Mouse (Mus musculus): ENCODE results near the gene Paxx. TPM values are rescaled to one million over a fixed set of nuclear protein-coding genes. Genes with fewer than 3 reads are reported as not detected.
A peak's percentile ranks its signal among the peaks of the same experiment; 100 is the strongest.

Gene Paxx
- total RNA-seq, 2 experiments from 2014 or later, result 65.9 to 75.3 TPM

DNA sequence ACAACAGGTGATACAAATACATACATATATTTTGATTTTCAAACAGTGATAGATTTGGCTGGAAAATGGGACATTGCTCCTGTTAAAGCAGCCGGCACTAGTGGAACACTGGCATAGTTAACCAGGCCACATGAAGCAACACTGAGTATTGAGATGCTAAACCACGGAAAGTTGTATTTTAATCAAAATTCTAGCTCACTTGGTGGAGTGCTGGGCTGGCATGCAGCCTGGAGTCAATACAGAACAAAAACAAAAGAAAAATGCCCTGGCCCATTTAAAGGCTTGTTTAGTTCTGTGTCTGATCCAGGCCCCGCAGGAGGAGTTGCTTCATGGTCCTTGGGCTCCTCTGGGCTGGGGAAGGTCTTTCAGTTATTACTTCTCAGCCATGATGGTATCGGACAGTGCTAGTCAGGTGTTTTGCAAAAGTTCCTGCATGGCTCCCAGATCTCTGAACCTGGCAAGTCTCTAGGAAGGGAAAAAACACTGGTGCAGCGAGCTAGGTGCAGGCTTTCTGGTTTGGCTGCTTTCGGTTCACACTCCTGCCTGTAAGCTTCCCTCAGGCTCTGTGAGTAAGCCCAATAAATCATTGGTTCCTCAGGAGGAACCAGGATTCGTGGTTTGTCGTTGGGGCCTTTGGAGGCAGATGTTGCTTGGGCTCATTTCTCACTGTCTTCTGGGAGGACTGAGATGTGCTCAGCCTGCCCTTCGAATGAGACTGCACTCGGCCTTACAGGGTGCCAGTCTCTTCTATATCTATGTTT is 18.8 kb upstream of the Paxx start:
- TF ChIP-seq CTCF (IDR thresholded peaks at IDR 0.05), result no peak
- Histone ChIP-seq H3K4me3 (no peak overlapping the region), H3K27ac (peak overlapping the region; percentile 66)
- no peak for DNase-seq (ENCODE audit: extremely low spot score in 1 of 2, low spot score in 2 of 2)
- intact Hi-C loops (cut with DNase I), result loop anchor here (5.0 kb wide), 2 partner anchors 52 to 102 kb away; partner anchors contain the start of gene Abca2

DNA sequence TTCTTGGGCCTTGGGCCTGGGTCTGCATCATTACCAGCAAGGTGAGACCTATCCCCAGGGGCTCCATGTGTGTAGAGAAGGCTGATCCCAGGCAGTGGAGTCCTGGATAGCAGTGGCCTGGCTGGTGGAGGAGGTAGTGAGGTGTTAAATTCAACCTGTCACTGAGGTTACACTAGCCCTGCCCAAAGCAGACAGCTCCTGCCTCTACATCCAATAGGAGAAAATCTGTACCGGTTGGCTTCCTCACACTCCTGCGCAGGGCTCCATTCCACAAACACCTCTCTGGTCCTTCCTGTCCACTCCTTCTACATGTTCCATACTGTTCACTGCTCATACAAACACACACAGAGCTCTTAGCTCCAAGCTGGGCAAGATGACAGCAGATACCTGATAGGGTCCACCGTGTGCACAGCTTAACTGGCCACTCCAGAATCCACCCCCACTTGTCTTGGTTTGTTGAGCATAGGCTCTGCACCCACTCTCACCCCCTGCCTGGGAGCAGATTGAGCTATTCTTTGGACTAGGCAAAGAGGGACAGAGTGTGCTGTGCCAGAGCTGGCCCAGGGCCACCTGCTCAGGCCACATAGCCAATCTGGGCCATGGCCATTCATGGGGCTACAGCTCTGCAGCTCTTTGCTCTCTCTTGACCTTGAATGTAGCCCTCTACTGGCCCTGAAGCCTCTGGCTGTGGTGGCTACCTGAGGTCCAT is 17.2 kb upstream of the Paxx start:
- DNase-seq (ENCODE audit: extremely low spot score in 1 of 2, low spot score in 2 of 2), result peak; percentile 46 to 57
- peak overlapping the region; percentile 66 for H3K27ac ChIP-seq
- TF ChIP-seq CTCF (IDR thresholded peaks at IDR 0.05), result no peak
- H3K4me3 ChIP-seq, result no peak overlapping the region
- intact Hi-C loops (cut with DNase I), result no loop called here

DNA sequence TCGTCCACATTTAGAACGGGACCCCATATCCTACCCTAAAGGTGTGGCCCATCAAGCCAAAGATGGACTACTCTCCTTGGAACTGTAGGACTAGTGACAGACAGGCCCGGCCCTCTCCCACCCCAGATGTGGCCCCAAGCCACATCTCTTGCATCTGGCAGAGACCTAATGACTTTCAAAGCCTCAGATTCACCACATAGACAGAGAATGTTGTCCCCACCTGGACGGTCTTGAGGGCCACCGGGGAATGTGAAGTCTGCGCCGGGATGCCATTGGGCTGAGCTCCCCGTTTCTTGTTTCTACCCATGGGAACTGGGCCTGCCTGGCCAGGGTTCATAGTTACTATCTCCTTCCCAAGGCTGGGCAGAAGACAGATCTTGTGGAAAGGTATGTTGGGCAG is 16.6 kb upstream of the Paxx start:
- H3K27ac ChIP-seq, result peak overlapping the region; percentile 38
- no peak for DNase-seq (ENCODE audit: extremely low spot score in 1 of 2, low spot score in 2 of 2)
- intact Hi-C loops (cut with DNase I), result no loop called here
- no peak overlapping the region for H3K4me3 ChIP-seq
- no peak for TF ChIP-seq CTCF (IDR thresholded peaks at IDR 0.05)

DNA sequence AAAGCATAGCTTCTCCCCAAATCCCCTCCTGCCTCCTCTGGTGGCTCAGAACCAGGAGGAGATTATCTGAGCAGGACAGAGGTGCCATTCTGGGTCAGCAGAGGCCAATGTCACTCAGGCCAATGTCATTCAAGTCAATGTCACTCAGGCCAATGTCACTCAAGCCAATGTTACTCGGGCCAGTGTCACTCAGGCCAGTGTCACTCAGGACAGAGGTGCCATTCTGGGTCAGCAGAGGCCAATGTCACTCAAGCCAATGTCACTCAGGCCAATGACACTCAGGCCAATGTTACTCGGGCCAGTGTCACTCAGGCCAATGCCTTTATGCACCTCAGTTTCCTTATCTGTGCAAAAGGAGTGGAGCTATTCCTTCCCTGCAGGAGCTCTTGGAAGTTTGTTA is 11.7 kb upstream of the Paxx start:
- no peak for DNase-seq (ENCODE audit: extremely low spot score in 1 of 2, low spot score in 2 of 2)
- H3K27ac ChIP-seq, result no peak overlapping the region
- no peak for TF ChIP-seq CTCF (IDR thresholded peaks at IDR 0.05)
- intact Hi-C loops (cut with DNase I), result no loop called here
- H3K4me3 ChIP-seq, result no peak overlapping the region

DNA sequence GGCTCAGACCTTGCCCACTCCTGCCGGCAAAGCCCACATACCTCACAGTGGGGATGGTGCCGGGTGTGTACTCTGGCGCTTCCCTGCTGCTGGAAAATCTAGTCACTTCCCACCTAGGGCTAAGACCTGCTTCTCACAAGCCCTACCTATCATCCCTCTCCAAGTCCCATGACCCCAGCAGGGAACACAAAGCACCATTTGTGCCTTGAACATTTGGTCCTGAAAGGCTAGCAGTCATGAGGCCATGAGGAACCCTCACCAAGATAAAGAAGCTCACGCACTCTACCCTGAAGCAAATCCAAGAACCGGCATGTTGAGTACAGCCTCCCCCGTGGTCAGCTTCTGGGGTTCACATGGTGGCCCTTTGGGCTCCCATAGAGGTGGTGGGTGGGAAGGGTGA is 9.1 kb upstream of the Paxx start, which contains the start of gene Ptgds:
TSS of gene Ptgds (minus strand) at position 78 of the 400 bp plus-strand sequence.
- intact Hi-C loops (cut with DNase I), result no loop called here
- no peak for TF ChIP-seq CTCF (IDR thresholded peaks at IDR 0.05)
- Histone ChIP-seq H3K4me3 (no peak within 1 kb of the TSS), H3K27ac (peak within 1 kb of the TSS; percentile 72)
- DNase-seq (ENCODE audit: extremely low spot score in 1 of 2, low spot score in 2 of 2), result no peak

DNA sequence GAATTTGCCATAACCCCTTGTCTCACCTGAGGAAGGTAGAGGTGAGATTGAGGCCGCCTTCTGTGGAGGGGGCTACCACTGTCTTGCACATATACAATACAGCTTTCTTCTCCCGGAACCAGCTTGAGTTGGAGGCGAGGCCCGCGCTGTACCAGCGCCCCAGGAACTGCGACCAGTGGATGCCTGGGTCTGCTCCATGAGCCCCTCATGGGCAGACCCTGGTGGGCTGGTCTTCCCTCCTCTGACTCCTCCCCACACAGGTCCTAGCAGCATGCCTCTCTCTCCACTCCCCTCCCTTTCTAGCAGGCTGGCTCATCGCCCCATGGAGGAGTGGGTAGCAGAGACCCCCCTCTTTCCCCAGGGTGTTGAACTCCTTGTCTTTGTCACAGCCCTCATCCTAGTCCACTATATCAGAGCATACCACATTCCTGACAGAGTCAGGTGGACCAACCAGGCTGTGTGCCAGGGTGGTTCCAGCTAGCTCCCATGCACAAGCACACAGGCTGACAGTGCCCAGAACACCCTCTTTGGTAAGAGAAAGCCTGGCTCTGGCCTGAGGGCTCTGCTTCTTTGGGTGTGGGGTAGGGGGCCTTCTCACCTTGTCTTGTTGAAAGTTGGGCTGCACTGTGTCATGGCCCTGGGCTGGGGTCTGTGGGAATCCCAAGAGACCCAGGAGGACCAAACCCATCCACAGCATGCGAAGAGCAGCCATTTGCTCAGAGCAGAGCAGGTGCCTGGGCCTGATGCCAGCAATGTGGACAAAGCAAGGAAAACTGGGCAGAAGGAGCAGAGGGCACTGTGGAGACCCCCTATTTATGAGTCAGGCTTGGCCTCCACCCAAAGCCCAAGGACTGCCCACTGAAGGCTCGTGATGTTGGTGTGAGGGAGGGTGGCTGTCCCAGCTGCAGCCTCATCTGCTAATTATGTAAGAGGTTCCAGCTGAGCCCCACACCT is 8.3 kb upstream of the Paxx start:
- Histone ChIP-seq H3K27ac (peak overlapping the region; percentile 72), H3K4me3 (no peak overlapping the region)
- peak; percentile 35 to 49 for DNase-seq (ENCODE audit: extremely low spot score in 1 of 2, low spot score in 2 of 2)
- intact Hi-C loops (cut with DNase I), result no loop called here
- TF ChIP-seq CTCF (IDR thresholded peaks at IDR 0.05), result no peak

DNA sequence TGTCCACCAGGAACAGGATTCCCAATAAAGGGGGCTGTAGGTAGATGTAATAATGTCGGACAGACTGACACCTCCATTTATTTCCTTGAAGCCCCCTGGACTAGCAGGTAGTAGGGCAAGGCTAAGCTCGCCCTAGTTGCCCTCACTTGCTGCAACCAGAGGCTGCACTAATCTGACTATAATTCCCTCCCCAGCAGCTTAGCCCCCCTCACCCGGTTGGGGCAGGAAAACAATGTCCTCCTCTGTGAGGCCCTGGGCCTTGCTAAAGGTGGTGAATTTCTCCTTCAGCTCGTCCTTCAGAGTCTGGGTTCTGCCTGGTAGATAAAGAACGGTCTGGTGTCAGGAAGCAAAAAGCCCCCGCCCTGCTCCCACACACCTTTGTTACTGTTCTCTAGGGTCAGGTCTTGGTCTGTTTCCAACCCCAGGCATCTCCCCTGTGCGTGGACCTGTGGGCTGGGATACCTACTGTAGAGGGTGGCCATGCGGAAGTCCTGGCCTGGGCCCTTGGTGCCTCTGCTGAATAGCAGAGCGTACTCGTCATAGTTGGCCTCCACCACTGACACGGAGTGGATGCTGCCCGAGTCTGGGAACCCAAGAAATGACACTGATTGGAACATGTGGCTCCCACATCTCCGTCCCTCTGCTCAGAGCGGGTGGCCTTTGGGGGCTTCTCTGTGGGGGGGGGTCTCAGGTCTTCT is 6.9 kb upstream of the Paxx start:
- no peak for DNase-seq (ENCODE audit: extremely low spot score in 1 of 2, low spot score in 2 of 2)
- no peak for TF ChIP-seq CTCF (IDR thresholded peaks at IDR 0.05)
- H3K27ac ChIP-seq, result no peak overlapping the region
- H3K4me3 ChIP-seq, result no peak overlapping the region
- intact Hi-C loops (cut with DNase I), result no loop called here

DNA sequence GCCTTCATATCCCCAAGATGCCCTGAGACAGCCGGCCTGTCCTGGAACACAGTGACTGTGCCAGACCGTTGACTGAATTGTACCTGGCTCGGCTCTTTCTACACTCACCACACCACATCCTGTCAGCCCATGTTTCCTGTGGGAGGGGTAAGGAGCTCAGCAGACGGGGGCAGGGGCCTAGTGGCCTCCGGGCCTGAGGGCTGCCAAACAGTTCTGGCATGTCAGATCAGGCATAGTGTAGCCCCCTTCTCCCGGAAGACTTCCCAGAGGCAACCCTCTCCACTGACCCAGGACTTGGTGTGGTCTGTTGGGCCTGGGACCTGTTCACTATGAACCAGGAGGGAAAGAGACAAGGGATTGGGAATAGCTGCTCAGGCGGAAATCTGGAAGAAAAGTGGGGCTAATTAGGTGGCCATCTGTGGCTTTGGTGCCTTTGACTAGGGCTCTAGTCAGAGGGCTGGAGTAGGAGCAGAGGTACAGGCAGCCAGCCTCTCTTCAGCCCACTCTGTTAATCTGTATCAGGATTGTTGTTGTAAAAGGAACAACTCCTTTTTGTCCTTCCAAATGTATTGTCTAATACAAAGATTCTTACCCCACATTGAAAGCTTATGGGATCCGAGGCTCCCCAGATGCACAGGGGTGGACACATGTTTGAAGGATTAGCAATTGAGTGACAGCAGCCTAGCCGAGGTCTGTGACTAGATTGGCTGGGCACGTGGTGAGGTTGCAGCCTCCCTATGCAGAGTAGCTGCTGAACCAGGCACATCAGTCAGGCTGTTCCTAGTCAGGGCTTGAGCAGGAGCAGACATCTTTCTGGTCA is 5.1 kb upstream of the Paxx start:
- Histone ChIP-seq H3K27ac (no peak overlapping the region), H3K4me3 (no peak overlapping the region)
- TF ChIP-seq CTCF (IDR thresholded peaks at IDR 0.05), result no peak
- intact Hi-C loops (cut with DNase I), result no loop called here
- DNase-seq (ENCODE audit: extremely low spot score in 1 of 2, low spot score in 2 of 2), result no peak

DNA sequence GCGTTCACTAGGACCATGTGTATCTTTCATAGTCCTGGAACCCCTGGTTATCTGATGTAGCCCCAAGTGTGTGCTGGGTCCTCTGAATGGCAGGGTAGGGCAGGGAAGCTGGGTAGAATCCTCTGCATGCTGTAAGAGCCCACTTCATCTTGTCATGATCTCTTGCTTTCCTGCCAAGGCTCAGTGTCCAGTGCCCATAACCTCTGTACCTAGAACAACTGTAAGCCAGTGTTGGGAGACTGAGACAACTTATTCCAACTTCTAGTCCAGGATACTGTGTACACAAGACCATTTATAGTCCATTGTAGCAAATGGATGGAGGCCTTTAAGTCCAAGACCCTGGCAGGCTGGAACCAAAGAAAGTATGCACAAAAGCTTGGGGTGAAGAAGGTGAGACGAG is 4.4 kb upstream of the Paxx start:
- H3K27ac ChIP-seq, result no peak overlapping the region
- DNase-seq (ENCODE audit: extremely low spot score in 1 of 2, low spot score in 2 of 2), result no peak
- intact Hi-C loops (cut with DNase I), result no loop called here
- H3K4me3 ChIP-seq, result no peak overlapping the region
- no peak for TF ChIP-seq CTCF (IDR thresholded peaks at IDR 0.05)

DNA sequence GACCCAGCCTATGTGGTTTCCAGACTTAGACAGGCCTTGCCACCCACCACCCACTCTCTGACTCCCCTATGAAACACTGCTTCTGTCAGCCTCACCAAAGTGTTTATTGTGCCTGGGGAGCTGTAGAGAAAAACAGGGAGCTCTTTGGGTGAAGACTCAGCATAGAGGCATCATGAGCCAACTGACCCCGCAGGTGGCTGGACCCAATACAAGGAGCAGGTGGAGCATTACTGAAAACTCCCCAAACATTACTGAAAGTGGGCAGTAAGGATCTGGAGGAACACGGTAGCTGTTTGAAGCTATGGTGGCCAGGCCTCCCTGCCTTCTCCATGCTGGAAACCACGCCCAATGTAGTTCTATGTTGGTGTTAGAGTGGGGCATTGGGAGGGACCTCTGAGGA is 2.7 kb upstream of the Paxx start:
- no peak overlapping the region for H3K4me3 ChIP-seq
- no peak for TF ChIP-seq CTCF (IDR thresholded peaks at IDR 0.05)
- H3K27ac ChIP-seq, result no peak overlapping the region
- no peak for DNase-seq (ENCODE audit: extremely low spot score in 1 of 2, low spot score in 2 of 2)
- intact Hi-C loops (cut with DNase I), result no loop called here
